Mouse (Mus musculus) right cerebral cortex, postnatal 10 days (tissue): ENCODE measurements at regions not wholly inside any gene's neighbourhood (a gene's known extent, or its start where the extent isn't known, plus 50 kb on each side); places are given as distances from the start of the nearest gene placed in this dataset.

Source experiments
- DNase-seq, 2 experiments: peaks; one replicate each; pipeline ENCODE4 v3.0.0; 2021; ENCODE audit warnings: low spot score in 2 of 2

- peak in 1 of 2 experiments; percentile 25 for DNase-seq
Observed at GRCm38 (mm10) chr9:8330886-8331476, 196.9 kb upstream of the Cep126 start.

DNA sequence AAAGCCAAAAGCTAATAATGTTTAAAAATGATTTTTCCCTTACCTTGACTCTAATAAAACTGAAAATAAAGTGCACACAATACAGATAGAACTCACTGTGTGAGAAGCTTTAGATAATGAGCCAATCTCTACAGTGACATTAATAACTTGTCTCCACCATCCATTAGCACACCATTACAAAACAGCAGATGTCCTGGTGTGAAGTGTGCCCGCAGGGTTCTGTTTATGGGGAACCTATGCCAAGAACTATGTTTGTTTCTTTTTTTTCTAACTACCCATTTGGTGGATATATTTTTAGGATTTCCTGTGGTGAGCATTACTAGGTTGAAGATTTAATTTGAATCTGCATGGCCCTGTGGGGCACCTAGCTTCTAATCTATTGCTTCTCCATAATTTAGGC is 203.3 kb upstream of the Trpc6 start:
- no peak for DNase-seq

DNA sequence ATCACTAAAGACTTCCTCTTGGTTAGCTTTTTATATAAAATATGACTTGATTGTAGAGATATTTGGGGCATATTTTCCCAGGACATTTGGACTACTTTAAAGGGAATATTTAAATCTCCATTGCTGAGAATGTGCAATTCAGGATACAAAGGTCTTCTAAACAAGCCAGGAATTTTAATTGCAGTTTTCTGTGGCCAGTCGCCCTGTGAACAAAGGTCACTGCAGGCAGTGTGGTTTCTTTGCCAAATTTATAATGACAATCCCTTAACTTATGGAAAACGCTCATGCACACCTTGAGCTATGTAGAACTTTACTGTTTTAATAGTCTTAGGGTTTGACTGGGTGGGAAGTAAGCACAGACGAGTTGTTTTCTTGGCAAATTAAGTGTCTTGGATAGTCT is 192.9 kb upstream of the Trpc6 start:
- DNase-seq: no peak
